Mouse (Mus musculus) heart, adult 2 months (tissue): ENCODE measurements around the gene Vti1a. TPM values are rescaled to one million over a fixed set of nuclear protein-coding genes. Genes with fewer than 3 reads are reported as not detected.

Source experiments
- DNase-seq, 2 experiments: peaks; one replicate each; pipeline ENCODE4 v3.0.0; 2021
- H3K27ac ChIP-seq: fragments of 200-600 bp; 2 replicates; pipeline ENCODE4 v1.8.1; 2022
- H3K27me3 ChIP-seq: fragments of 200-500 bp; 2 replicates; pipeline ENCODE4 v1.6.1; 2012; ENCODE audit warnings: mild to moderate bottlenecking, low read length, inconsistent platforms, mixed read lengths; ENCODE audit not compliant: control insufficient read depth, insufficient read depth
- H3K36me3 ChIP-seq: fragments of 200-500 bp; 2 replicates; pipeline ENCODE4 v1.6.1; 2012; ENCODE audit warnings: low read length, inconsistent platforms; ENCODE audit not compliant: control insufficient read depth, insufficient read depth
- H3K4me1 ChIP-seq: fragments of 200-500 bp; 2 replicates; pipeline ENCODE4 v1.6.1; 2011; ENCODE audit warnings: low read length; ENCODE audit not compliant: control insufficient read depth, insufficient read depth
- H3K4me3 ChIP-seq: fragments of 200-600 bp; 2 replicates; pipeline ENCODE4 v1.8.1; 2022
- H3K79me2 ChIP-seq: fragments of 200-500 bp; replicated peaks from 2 replicates; pipeline ENCODE4 v1.6.1; 2012; ENCODE audit warnings: mild to moderate bottlenecking, inconsistent platforms, low read length, moderate library complexity, mixed read lengths; ENCODE audit not compliant: control insufficient read depth, insufficient read depth
- H3K9ac ChIP-seq: fragments of 200-500 bp; 2 replicates; pipeline ENCODE4 v1.6.1; 2012; ENCODE audit warnings: low read depth, mild to moderate bottlenecking, control low read depth, inconsistent platforms, low read length, mixed read lengths
- CTCF ChIP-seq: fragments of 200-600 bp; IDR thresholded peaks from 2 replicates; pipeline ENCODE4 v1.8.1; 2022; ENCODE audit warnings: antibody characterized with exemption, mild to moderate bottlenecking, moderate library complexity
- EP300 ChIP-seq: fragments of 200-500 bp; IDR thresholded peaks from 2 replicates; pipeline ENCODE4 v1.6.1; 2011; ENCODE audit warnings: low read depth, low read length, control low read depth; ENCODE audit not compliant: insufficient read depth
- POLR2A ChIP-seq: fragments of 200-500 bp; IDR thresholded peaks from 2 replicates; pipeline ENCODE4 v1.6.1; 2011; ENCODE audit warnings: mild to moderate bottlenecking, low read depth, low read length, control low read depth; ENCODE audit not compliant: insufficient read depth
- WGBS: fragments of 180-500 bp; shearing (Covaris S2); methylation state at CpG from one replicate; pipeline ENCODE4 v1.1.7; 2018; 5-methylcytosine and 5-hydroxymethylcytosine counted together
- intact Hi-C: fragments of 180-260 bp; cut with DNase I; formaldehyde crosslinking; loops from one replicate; pipeline ENCODE4 v1.15.1; 2025
- polyA plus RNA-seq: library from polyadenylated mRNA; depleted of rRNA; stranded (reverse); fragments of >200 nt; gene quantifications from 2 replicates; pipeline ENCODE4 v1.2.3, GENCODE M21; 2012
- total RNA-seq, 2 experiments: library from RNA; stranded (reverse); gene quantifications; 2 replicates each; pipeline ENCODE4 v1.2.3; 2021

The Vti1a gene
- total and polyA plus RNA-seq, 3 experiments = 6.2 to 16.3 (median 15.6) TPM

DNA sequence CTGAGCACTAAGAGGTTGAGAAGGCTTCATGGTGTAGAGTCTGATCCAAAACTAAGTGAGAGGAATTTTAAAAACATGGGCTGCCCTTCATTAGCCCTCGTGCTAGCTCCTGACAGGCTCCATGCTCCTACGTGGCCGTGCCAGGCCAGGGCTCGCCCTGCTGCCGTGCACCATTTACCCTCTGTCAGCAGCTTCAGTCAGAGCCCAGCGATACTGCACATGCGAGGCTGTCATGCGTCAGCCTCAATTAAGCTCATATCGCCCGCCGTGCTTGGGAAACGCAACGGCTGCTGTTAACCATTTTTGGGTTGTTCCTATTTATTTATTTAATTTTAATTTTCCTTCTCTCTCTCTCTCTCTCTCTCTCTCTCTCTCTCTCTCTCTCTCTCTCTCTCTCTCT, 133.0 kb downstream of the Vti1a start:
- no peaks in the 10 kb centered on the region for H3K79me2 ChIP-seq
- H3K9ac ChIP-seq = no peak overlapping the region
- H3K36me3 ChIP-seq = no peaks in the 10 kb centered on the region
- DNase-seq = no peak
- no peaks in the 10 kb centered on the region for H3K27me3 ChIP-seq
- intact Hi-C loops = no loop called here
- no peak overlapping the region for H3K4me3 ChIP-seq
- H3K27ac ChIP-seq = no peak overlapping the region
- 74% methylated on average over 13 of the region's 13 CpGs for WGBS
- TF ChIP-seq POLR2A = no peak
- no peak for TF ChIP-seq EP300
- TF ChIP-seq CTCF = no peak
- H3K4me1 ChIP-seq = no peaks in the 10 kb centered on the region

DNA sequence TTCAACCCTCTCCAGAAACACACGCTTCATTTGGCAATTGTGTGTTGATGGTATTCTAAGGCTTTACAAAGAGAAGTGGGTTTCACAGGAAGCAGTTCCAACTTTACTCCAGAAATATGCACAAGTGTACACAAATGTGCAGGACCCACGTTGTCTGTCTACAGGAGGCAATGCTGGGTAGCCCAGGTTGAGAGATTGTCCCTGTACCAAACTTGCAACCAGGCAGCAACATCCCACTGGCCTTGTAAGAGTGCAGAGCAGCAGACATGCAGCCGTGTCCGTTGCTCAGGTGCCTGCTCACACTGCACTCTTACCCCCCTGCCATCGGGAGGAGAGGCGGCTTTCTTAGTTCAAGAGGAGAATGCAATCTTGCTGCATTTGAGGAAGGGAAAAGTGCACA, 133.4 kb downstream of the Vti1a start:
- no peak overlapping the region for H3K4me3 ChIP-seq
- no peak for DNase-seq
- no peaks in the 10 kb centered on the region for H3K36me3 ChIP-seq
- H3K27me3 ChIP-seq = no peaks in the 10 kb centered on the region
- 84% methylated on average over 6 of the region's 6 CpGs for WGBS
- no peak for TF ChIP-seq EP300
- TF ChIP-seq CTCF = no peak
- TF ChIP-seq POLR2A = no peak
- intact Hi-C loops = no loop called here
- no peak overlapping the region for H3K9ac ChIP-seq
- no peaks in the 10 kb centered on the region for H3K79me2 ChIP-seq
- no peak overlapping the region for H3K27ac ChIP-seq
- no peaks in the 10 kb centered on the region for H3K4me1 ChIP-seq

DNA sequence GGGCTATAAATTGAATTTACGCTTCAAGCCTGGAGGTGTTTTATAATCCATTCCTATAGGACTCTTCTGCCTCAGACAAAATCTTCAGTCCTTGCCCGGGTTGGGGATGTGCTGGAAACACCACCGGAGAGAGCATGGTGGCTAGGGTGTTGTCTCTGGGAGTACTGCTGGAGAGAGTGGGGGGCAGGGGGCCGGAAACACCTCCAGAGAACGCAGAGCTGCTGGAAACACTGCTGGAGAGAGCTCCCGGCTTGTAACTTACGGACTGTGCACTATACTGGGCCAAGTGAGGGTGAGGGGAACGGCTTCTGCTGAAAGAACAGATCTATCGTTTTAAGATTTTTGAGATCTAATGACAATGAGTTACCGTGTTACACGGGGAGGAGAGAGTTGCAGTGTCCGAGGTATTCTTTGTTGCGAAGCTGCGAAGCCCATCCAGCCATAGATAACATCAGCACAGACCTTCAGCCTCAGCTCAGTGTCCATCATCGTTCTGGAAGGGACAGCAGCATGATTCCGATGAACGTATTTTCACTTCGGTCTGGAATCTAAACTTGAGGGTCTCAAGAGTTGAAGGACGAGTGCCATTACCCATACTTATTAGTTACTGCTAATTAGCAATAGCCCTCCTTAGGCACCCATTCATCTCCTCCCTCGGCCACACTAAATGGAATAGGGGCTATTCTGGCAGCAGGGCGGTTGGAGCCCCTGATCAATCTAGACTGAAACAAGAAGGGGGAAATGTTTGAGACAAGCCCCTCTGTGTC, 140.4 kb downstream of the Vti1a start:
- no peak for TF ChIP-seq CTCF
- TF ChIP-seq POLR2A = no peak
- TF ChIP-seq EP300 = no peak
- Histone ChIP-seq H3K36me3 (no peaks in the 10 kb centered on the region), H3K4me1 (no peaks in the 10 kb centered on the region), H3K27ac (no peak overlapping the region), H3K27me3 (no peaks in the 10 kb centered on the region), H3K4me3 (no peak overlapping the region), H3K9ac (no peak overlapping the region), H3K79me2 (no peaks in the 10 kb centered on the region)
- intact Hi-C loops = no loop called here
- 65% methylated on average over 21 of the region's 21 CpGs for WGBS
- DNase-seq = no peak

DNA sequence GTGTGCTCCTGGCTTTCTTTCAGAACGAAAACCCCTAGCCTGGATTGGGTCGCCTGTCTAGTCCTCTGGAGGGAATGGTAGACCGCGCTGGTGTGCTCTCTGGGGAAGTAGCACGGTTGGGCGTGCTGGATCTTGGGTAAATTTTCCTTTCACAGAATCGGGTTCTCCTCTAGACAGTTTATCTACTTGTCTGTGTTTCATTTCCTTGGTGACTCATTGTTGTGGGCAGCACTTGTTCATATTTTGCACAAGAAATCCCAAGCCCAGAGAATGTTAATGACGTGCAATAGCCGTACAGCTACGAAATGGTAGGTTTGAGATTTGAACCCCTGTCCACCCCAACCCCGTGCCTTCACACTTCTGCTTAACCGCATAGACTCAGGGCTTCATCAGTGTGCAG, 145.9 kb downstream of the Vti1a start:
- no peak for DNase-seq
- Histone ChIP-seq H3K9ac (no peak overlapping the region), H3K27ac (no peak overlapping the region), H3K36me3 (no peaks in the 10 kb centered on the region), H3K4me3 (no peak overlapping the region), H3K27me3 (no peaks in the 10 kb centered on the region), H3K4me1 (no peaks in the 10 kb centered on the region), H3K79me2 (no peaks in the 10 kb centered on the region)
- TF ChIP-seq EP300 (no peak), POLR2A (no peak), CTCF (no peak)
- intact Hi-C loops = no loop called here
- WGBS = 69% methylated on average over 12 of the region's 12 CpGs

DNA sequence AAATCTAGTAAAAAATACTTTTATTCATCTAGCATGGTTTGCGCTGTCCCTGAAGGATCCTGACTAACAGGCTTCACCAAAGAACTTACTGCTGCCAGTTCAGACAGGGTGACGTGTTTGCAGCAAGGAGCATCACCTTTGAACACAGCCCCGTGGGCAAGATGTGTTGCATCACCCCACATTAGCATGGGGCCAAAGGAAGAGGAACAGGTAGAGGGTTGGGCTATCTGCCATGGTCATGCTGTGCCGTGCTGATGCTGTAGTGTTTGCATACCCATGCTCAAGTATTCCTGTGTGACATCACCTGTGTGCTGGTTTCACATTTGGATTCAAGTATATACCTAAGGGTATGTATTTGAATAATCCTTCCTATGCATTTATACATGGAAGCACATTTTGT, 147.6 kb downstream of the Vti1a start:
- DNase-seq = no peak
- H3K4me1 ChIP-seq = no peaks in the 10 kb centered on the region
- intact Hi-C loops = no loop called here
- TF ChIP-seq CTCF (no peak), EP300 (no peak), POLR2A (no peak)
- H3K36me3 ChIP-seq = no peaks in the 10 kb centered on the region
- no peak overlapping the region for H3K27ac ChIP-seq
- H3K4me3 ChIP-seq = no peak overlapping the region
- H3K79me2 ChIP-seq = no peaks in the 10 kb centered on the region
- H3K9ac ChIP-seq = no peak overlapping the region
- 92% methylated on average over 4 of the region's 4 CpGs for WGBS
- no peaks in the 10 kb centered on the region for H3K27me3 ChIP-seq

DNA sequence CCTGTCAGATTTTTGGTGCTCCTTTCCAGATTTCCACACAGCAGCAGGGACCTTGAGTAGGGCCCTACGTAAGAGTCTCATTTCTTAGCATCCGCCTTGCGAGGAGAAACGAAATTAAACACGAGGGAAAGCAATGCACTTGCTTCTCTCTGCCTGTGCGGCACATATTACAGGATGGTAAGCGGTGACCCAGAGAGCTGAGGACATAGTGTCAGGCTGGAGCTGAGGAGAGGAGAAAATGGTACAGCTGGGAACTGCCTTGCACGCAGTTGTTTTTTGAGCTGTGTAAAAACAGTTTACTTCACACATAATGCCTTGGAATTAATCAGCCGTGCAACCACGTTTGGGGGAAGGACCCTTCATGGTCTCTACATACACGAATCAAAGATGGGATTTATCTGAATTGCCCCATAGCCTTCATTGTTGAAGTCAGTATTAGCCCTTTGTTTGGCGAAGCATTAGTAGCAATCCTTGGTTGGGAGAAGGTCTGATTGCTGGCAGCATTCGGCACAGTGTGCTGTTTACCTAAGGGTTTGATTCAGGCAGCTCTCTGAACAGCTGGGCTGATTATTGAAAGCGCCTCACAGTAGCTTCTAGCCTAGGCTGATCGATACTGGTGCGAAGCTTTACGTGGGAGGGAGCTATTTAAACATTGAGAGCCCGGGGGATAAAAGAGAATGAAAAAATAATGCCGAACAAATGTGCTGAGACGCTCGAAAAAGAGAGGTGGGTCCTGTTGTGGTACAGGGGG, 153.4 kb downstream of the Vti1a start:
- intact Hi-C loops = no loop called here
- no peak for DNase-seq
- 90% methylated on average over 21 of the region's 21 CpGs for WGBS

More for the DNA sequence above, 153.4 kb downstream of the Vti1a start:
- Histone ChIP-seq H3K9ac (no peak overlapping the region), H3K27ac (no peak overlapping the region), H3K4me3 (no peak overlapping the region), H3K36me3 (no peaks in the 10 kb centered on the region), H3K79me2 (no peaks in the 10 kb centered on the region), H3K27me3 (no peaks in the 10 kb centered on the region), H3K4me1 (no peaks in the 10 kb centered on the region)
- TF ChIP-seq CTCF = no peak
- TF ChIP-seq EP300 = no peak
- TF ChIP-seq POLR2A = no peak
